Mouse (Mus musculus): ENCODE measurements at regions not wholly inside any gene's neighbourhood (a gene's known extent, or its start where the extent isn't known, plus 50 kb on each side); places are given as distances from the start of the nearest gene placed in this dataset.

DNA sequence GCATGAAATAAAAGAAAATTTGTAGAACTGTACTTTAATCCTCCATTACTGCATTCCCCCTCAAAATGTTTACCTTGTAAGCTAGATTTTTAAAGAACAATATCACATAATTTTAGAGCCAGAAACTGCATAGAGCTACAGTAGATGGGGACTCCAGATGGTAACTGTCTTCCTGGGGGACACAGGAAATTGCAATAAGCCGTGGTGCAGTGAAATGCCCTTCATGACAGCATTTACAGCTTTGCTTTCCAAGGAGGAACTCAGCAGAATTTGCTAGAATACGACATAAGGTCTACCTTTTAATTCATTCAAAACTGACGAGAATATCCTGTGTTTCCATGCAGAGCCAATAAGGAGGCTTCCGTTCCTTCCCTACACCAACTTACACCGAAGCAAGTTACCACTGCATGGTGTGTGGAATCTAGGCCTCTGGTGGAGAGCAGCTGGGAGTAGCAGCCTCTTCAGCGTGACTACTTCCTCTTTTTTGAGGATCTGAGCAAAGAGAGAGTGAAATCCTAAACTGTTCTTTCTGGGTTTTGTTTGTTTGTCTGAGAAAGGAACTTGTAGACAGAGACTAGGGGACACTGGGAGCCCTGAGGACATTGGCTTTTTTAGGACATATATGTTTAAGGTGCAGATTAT is 164.6 kb downstream of the Gm9376 start:
- TF ChIP-seq POLR2A (IDR thresholded peaks at IDR 0.05; ENCODE audit: extremely low read depth, insufficient read depth, low read length) (no peak), CTCF (IDR thresholded peaks at IDR 0.05; ENCODE audit: extremely low read depth, insufficient read depth, low read length) (no peak)

All from cortical plate, adult 2 months (tissue).